Mouse (Mus musculus): ENCODE data around the gene Fam171a1.

The Fam171a1 gene

GRCm38 (mm10) chr2:3273349-3273748, 159.3 kb downstream of the Fam171a1 start:
- DNase-seq (ENCODE audit: low spot score in 2 of 2) = no peak

GRCm38 (mm10) chr2:3276106-3276505, 162.1 kb downstream of the Fam171a1 start:
- DNase-seq (ENCODE audit: low spot score in 2 of 2) = no peak

Measured in frontal cortex, postnatal 25 days (tissue).